Mouse (Mus musculus) myocyte (in vitro differentiated cells): ENCODE measurements at regions not wholly inside any gene's neighbourhood (a gene's known extent, or its start where the extent isn't known, plus 50 kb on each side); places are given as distances from the start of the nearest gene placed in this dataset.

Experiments
- CEBPB ChIP-seq: IDR thresholded peaks from 2 replicates; pipeline ENCODE4 v1.6.1; 2011; ENCODE audit warnings: mild to moderate bottlenecking, moderate library complexity; ENCODE audit not compliant: poor library complexity, insufficient read depth, severe bottlenecking
- MAX ChIP-seq: IDR thresholded peaks from one replicate; pipeline ENCODE4 v1.6.1; 2011; ENCODE audit warnings: low read depth, mild to moderate bottlenecking, control low read depth
- MYOD1 ChIP-seq, 3 experiments: IDR thresholded peaks; one replicate each; pipeline ENCODE4 v1.6.1; 2011; ENCODE audit warnings: control low read depth in 2 of 3, low read depth in 2 of 3, mild to moderate bottlenecking in 2 of 3, moderate library complexity in 1 of 3; ENCODE audit not compliant: insufficient read length in 2 of 3, control insufficient read depth in 1 of 3
- POLR2A ChIP-seq: IDR thresholded peaks from one replicate; pipeline ENCODE4 v1.6.1; 2011; ENCODE audit warnings: low read depth, mild to moderate bottlenecking, control low read depth, moderate library complexity; ENCODE audit not compliant: insufficient read length
- TCF12 ChIP-seq: IDR thresholded peaks from one replicate; pipeline ENCODE4 v1.6.1; 2011; ENCODE audit warnings: mild to moderate bottlenecking, control low read depth; ENCODE audit not compliant: poor library complexity, insufficient read depth, severe bottlenecking
- USF1 ChIP-seq: IDR thresholded peaks from one replicate; pipeline ENCODE4 v1.6.1; 2011; ENCODE audit warnings: low read depth, mild to moderate bottlenecking, control low read depth, moderate library complexity

DNA sequence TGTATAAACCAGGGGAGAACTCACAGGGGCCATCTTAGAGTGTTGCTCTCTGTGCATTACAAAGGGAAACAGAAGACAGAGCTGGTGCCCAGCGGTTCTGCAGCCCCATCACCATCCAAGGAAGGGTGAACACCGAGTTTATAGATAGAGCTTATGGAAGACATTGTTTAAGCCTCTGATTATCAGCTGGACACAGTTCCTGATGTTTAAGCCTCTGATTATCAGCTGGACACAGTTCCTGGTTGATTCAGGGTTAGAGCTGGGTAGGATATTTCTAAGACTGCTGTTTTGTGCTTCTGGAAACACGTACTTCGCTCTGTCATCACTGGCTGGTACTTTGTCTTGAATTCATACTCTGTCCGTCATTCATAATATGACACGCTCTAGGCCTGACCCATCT is 79.9 kb upstream of the Prickle1 start:
- TF ChIP-seq USF1 (no peak), POLR2A (no peak), CEBPB (no peak), MAX (no peak), MYOD1 (IDR thresholded peaks at IDR 0.05; ENCODE audit: control insufficient read depth in 1 of 3, insufficient read length in 2 of 3, low read depth in 2 of 3) (no peak), TCF12 (no peak)
